Mouse (Mus musculus) lung, embryonic 14.5 days (tissue): Measurements from ENCODE around the gene Rnf216. TPM values are rescaled to one million over a fixed set of nuclear protein-coding genes. Genes with fewer than 3 reads are reported as not detected.

Source experiments
- ATAC-seq: fragments of 200-750 bp; cut with Nextera tagmentation; 2 replicates; pipeline ENCODE4 v1.8.0; 2017; ENCODE audit warnings: mild to moderate bottlenecking, moderate TSS enrichment, moderate library complexity; ENCODE audit not compliant: insufficient read depth
- DNase-seq: peaks from one replicate; pipeline ENCODE4 v3.0.0-alpha.2; 2015
- H3K27ac ChIP-seq: fragments of 300-500 bp; sonication (generic); 2 replicates; pipeline ENCODE4 v1.5.1; 2014; ENCODE audit warnings: low read depth, mild to moderate bottlenecking, moderate library complexity
- H3K27me3 ChIP-seq: fragments of 300-500 bp; sonication (generic); 2 replicates; pipeline ENCODE4 v1.6.1; 2014; ENCODE audit warnings: low read length, control low read depth; ENCODE audit not compliant: insufficient read depth
- H3K36me3 ChIP-seq: fragments of 300-500 bp; sonication (generic); 2 replicates; pipeline ENCODE4 v1.6.1; 2014; ENCODE audit warnings: control low read depth; ENCODE audit not compliant: insufficient read depth
- H3K4me1 ChIP-seq: fragments of 300-500 bp; sonication (generic); 2 replicates; pipeline ENCODE4 v1.6.1; 2014; ENCODE audit warnings: antibody characterized with exemption, control low read depth; ENCODE audit not compliant: insufficient read depth
- H3K4me2 ChIP-seq: fragments of 300-500 bp; sonication (generic); 2 replicates; pipeline ENCODE4 v1.6.1; 2014; ENCODE audit warnings: mild to moderate bottlenecking
- H3K4me3 ChIP-seq: fragments of 300-500 bp; sonication (generic); 2 replicates; pipeline ENCODE4 v1.5.1; 2014; ENCODE audit warnings: low read depth, low read length
- H3K9ac ChIP-seq: fragments of 300-500 bp; sonication (generic); 2 replicates; pipeline ENCODE4 v1.6.1; 2014
- H3K9me3 ChIP-seq: fragments of 300-500 bp; sonication (generic); 2 replicates; pipeline ENCODE4 v1.6.1; 2016; ENCODE audit warnings: low read depth, low read length, control low read depth
- CTCF ChIP-seq: IDR thresholded peaks from 2 replicates; pipeline ENCODE4 v1.5.1; 2016; ENCODE audit warnings: antibody characterized with exemption, low read depth
- WGBS: fragments of 180-500 bp; shearing (Covaris S2); extraction: QIAGEN DNeasy Blood & Tissue Kit; methylation state at CpG from one replicate; pipeline ENCODE4 v1.1.7; 2014; 5-methylcytosine and 5-hydroxymethylcytosine counted together
- polyA plus RNA-seq: library from polyadenylated mRNA; unstranded; fragments of >200 nt; fragmentation: Nextera tagmentation; extraction: Ambion mirVana; gene quantifications from 2 replicates; pipeline ENCODE4 v1.2.1, GENCODE M21; 2014

Rnf216 gene
- polyA plus RNA-seq, 1 experiment from 2014 or later: 36.1 TPM

- WGBS: 83% methylated on average over 4 of the region's 4 CpGs
- Histone ChIP-seq H3K4me1 (no peaks in the 10 kb centered on the region), H3K27me3 (no peaks in the 10 kb centered on the region), H3K27ac (no peak overlapping the region), H3K9ac (no peak overlapping the region), H3K9me3 (no peaks in the 10 kb centered on the region), H3K4me2 (no peak overlapping the region), H3K4me3 (no peak overlapping the region), H3K36me3 (no peaks in the 10 kb centered on the region)
- DNase-seq (no peak), ATAC-seq (no peak)
- TF ChIP-seq CTCF: no peak
These were observed 77.5 kb downstream of the Rnf216 start for GRCm38 (mm10) chr5:143035271-143035670.

- TF ChIP-seq CTCF: no peak
- ATAC-seq (no peak), DNase-seq (no peak)
- Histone ChIP-seq H3K4me2 (no peak overlapping the region), H3K9me3 (no peaks in the 10 kb centered on the region), H3K4me1 (no peaks in the 10 kb centered on the region), H3K36me3 (no peaks in the 10 kb centered on the region), H3K27me3 (no peaks in the 10 kb centered on the region), H3K27ac (no peak overlapping the region), H3K4me3 (no peak overlapping the region), H3K9ac (no peak overlapping the region)
- WGBS: 69% methylated on average over 3 of the region's 3 CpGs
These were observed 78.7 kb downstream of the Rnf216 start for GRCm38 (mm10) chr5:143034108-143034507.

- Histone ChIP-seq H3K4me1 (no peaks in the 10 kb centered on the region), H3K4me3 (no peak overlapping the region), H3K4me2 (no peak overlapping the region), H3K27ac (no peak overlapping the region), H3K36me3 (no peaks in the 10 kb centered on the region), H3K9me3 (no peaks in the 10 kb centered on the region), H3K27me3 (no peaks in the 10 kb centered on the region), H3K9ac (no peak overlapping the region)
- no peak for ATAC-seq
- no peak for TF ChIP-seq CTCF
- WGBS: 83% methylated on average over 3 of the region's 3 CpGs
- no peak for DNase-seq
These were observed 79.5 kb downstream of the Rnf216 start for GRCm38 (mm10) chr5:143033277-143033676.

GRCm38 (mm10) chr5:143032639-143033146 lies 80.1 kb downstream of the Rnf216 start:
- ATAC-seq (no peak), DNase-seq (no peak)
- H3K36me3 ChIP-seq: peaks cover 2% of the 10 kb centered on the region
- H3K9me3 ChIP-seq: no peaks in the 10 kb centered on the region
- 47% methylated on average over 2 of the region's 2 CpGs for WGBS
- H3K4me1 ChIP-seq: no peaks in the 10 kb centered on the region
- H3K27ac ChIP-seq: no peak overlapping the region
- H3K27me3 ChIP-seq: no peaks in the 10 kb centered on the region
- no peak overlapping the region for H3K9ac ChIP-seq
- no peak overlapping the region for H3K4me3 ChIP-seq
- no peak overlapping the region for H3K4me2 ChIP-seq
- TF ChIP-seq CTCF: no peak

GRCm38 (mm10) chr5:143031681-143032080 lies 81.1 kb downstream of the Rnf216 start:
- DNase-seq: no peak
- H3K9me3 ChIP-seq: no peaks in the 10 kb centered on the region
- H3K36me3 ChIP-seq: peaks cover 12% of the 10 kb centered on the region
- 62% methylated on average over 7 of the region's 7 CpGs for WGBS
- H3K27ac ChIP-seq: peak overlapping the region; percentile 71; the same call in 1 of the 2 replicates
- no peaks in the 10 kb centered on the region for H3K4me1 ChIP-seq
- H3K4me3 ChIP-seq: no peak overlapping the region
- ATAC-seq: no peak; the same call in 1 of the 2 replicates
- H3K9ac ChIP-seq: no peak overlapping the region
- H3K4me2 ChIP-seq: no peak overlapping the region
- no peaks in the 10 kb centered on the region for H3K27me3 ChIP-seq
- no peak for TF ChIP-seq CTCF

GRCm38 (mm10) chr5:143031193-143031592 lies 81.6 kb downstream of the Rnf216 start:
- no peak for TF ChIP-seq CTCF
- Histone ChIP-seq H3K27me3 (no peaks in the 10 kb centered on the region), H3K9me3 (no peaks in the 10 kb centered on the region), H3K4me2 (no peak overlapping the region), H3K4me1 (no peaks in the 10 kb centered on the region), H3K27ac (peak overlapping the region; percentile 71; the same call in 1 of the 2 replicates), H3K4me3 (no peak overlapping the region), H3K9ac (no peak overlapping the region), H3K36me3 (peaks cover 17% of the 10 kb centered on the region)
- peak; percentile 31; the same call in 1 of the 2 replicates for ATAC-seq
- peak; percentile 71 for DNase-seq
- WGBS: 23% methylated on average over 4 of the region's 4 CpGs

GRCm38 (mm10) chr5:143023887-143024286 lies 88.9 kb downstream of the Rnf216 start:
- Histone ChIP-seq H3K27ac (no peak overlapping the region), H3K4me2 (no peak overlapping the region)

More at GRCm38 (mm10) chr5:143023887-143024286, 88.9 kb downstream of the Rnf216 start:
- H3K9ac ChIP-seq: no peak overlapping the region
- H3K27me3 ChIP-seq: no peaks in the 10 kb centered on the region
- ATAC-seq (no peak), DNase-seq (no peak)
- peaks cover 44% of the 10 kb centered on the region for H3K36me3 ChIP-seq
- no peak for TF ChIP-seq CTCF
- no peaks in the 10 kb centered on the region for H3K4me1 ChIP-seq
- no peak overlapping the region for H3K4me3 ChIP-seq
- H3K9me3 ChIP-seq: no peaks in the 10 kb centered on the region
- WGBS: 76% methylated on average over 2 of the region's 2 CpGs
